Mouse (Mus musculus) mesoderm, embryonic 11.5 days (tissue): Measurements from ENCODE around the gene BC117090.
"Not testable (repeated sequence)": the region's sequence is repeated elsewhere in the genome, so short reads cannot be mapped to it uniquely, and the experiment has no call there.

Experiments
- DNase-seq: peaks from one replicate; pipeline ENCODE4 v3.0.0-alpha.2; 2012; ENCODE audit warnings: low read depth, low spot score

Gene BC117090

GRCm38 (mm10) chr16:36334232-36334631, at the start of gene BC117090:
Gene BC117090, minus strand, starts transcription at chr16:36334332.
- DNase-seq, result no peak

GRCm38 (mm10) chr16:36367648-36368047, 33.5 kb upstream of the BC117090 start, which contains the start of gene BC100530:
Gene BC100530, minus strand, starts transcription at chr16:36367748.
- not testable (repeated sequence) for DNase-seq

GRCm38 (mm10) chr16:36337171-36337570, 3.0 kb upstream of the BC117090 start:
- DNase-seq, result no peak

DNA sequence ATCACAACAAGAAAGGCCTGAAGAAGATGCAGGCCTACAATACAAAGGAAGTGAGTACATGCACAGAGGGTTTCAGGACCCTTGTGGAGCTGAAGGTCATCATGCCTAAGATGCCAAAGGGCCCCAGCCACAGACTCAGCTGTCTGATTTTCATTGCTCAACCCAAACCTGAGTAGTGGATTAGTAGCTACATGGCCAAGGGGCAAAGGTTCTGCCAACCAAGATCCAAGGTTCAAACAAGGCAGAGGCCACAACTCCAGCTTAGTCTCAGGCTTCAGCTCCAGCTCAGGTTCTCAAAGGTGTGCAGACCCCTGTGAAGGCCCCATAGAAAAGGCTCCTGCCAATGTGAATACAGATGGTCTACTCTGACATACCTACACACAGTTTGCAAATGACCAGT, 14.8 kb downstream of the BC117090 start:
- no peak for DNase-seq

DNA sequence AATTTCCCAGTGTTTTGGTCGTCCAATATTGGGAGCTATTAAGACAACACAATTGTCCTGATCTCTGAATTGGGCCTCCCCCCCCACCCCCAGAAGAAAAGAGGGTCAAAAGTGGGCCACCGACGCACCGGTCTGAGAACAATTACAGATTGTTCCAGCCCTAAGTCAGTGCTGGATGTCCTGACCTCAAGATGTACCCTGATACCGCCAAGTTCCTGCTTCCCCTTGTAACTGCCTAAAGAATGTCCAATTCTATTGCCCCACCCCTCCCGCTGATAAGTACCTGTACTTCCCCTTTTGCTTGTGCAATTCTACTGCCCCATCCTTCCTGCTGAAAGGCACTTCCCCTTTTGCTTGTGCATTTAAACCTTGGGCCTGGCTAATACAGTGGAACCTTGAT, 18.0 kb downstream of the BC117090 start:
- DNase-seq, result not testable (repeated sequence)

GRCm38 (mm10) chr16:36307631-36308030, 26.5 kb downstream of the BC117090 start:
- DNase-seq, result no peak

- DNase-seq, result no peak
Measured at GRCm38 (mm10) chr16:36289140-36289539, 45.0 kb downstream of the BC117090 start.

- not testable (repeated sequence) for DNase-seq
Measured at GRCm38 (mm10) chr16:36276796-36277195, 57.3 kb downstream of the BC117090 start, which contains the start of gene Stfa1. Gene Stfa1, plus strand, starts transcription at chr16:36276951.
